Comparison of ENCODE assay signal across 10 mouse cellular contexts in the genomic region with DNA sequence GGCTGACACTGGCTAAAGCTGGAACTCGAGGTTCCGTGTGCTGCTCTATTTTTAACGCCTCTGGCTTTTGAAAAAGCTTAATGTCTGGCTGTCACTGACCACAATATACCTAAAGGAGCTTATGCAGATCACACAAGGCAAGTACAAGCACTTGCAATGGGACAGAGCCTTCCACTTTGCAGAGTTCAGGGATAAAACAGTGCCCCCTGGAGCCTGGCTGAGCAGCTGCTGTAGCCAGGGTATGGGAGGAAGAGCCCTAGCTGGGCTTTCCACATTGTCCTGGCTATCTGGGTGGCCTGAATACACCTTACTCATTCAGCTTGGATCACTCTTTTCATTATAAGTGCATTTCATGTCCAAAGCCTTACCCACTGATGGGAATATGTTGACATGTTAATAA. TPM values are rescaled to one million over a fixed set of nuclear protein-coding genes. Genes with fewer than 3 reads are reported as not detected.
DNase-seq lines count a peak whose midpoint lies in the region; ATAC-seq and TF ChIP-seq lines count a peak whose summit lies in the region.
"Had no signal": no experiment of that assay in that cellular context is flagged by ENCODE, and none has a peak within 500 bp of the region (broad histone marks: within the 10 kb centered on the region; RNA-seq: fewer than 3 reads in every experiment).

No protein-coding gene starts in this region.

- H3K4me3 ChIP-seq in gastrocnemius, adult 2 months: no peak overlapping the region
- H3K4me3 ChIP-seq in testis, adult 2 months (ENCODE audit: control insufficient read depth, low read depth, low read length): no peak overlapping the region
- no peak overlapping the region for H3K4me3 ChIP-seq in forebrain, embryonic 11.5 days (ENCODE audit: low read depth, low read length)
- H3K4me3 ChIP-seq: erythroblast, embryonic 14.5 days; myocyte had no signal

- no peaks in the 10 kb centered on the region for H3K27me3 ChIP-seq in testis, adult 2 months (ENCODE audit: control insufficient read depth, insufficient read depth, low read length)
- no peaks in the 10 kb centered on the region for H3K27me3 ChIP-seq in splenic B cell, adult 2 months (ENCODE audit: control insufficient read depth, insufficient read depth, low read length, poor library complexity, severe bottlenecking)
- H3K27me3 ChIP-seq in forebrain, embryonic 11.5 days (ENCODE audit: control insufficient read depth, insufficient read depth, low read length): no peaks in the 10 kb centered on the region

- no peaks in the 10 kb centered on the region for H3K4me1 ChIP-seq in testis, adult 2 months (ENCODE audit: control insufficient read depth, insufficient read depth, low read length)
- H3K4me1 ChIP-seq in forebrain, embryonic 11.5 days (replicated peaks; ENCODE audit: control insufficient read depth, insufficient read depth, low read length): no peaks in the 10 kb centered on the region

- no peak overlapping the region for H3K9ac ChIP-seq in forebrain, embryonic 11.5 days (ENCODE audit: low read length)

- H3K27ac ChIP-seq in gastrocnemius, adult 2 months: no peak overlapping the region
- no peak overlapping the region for H3K27ac ChIP-seq in testis, adult 2 months (ENCODE audit: control insufficient read depth, insufficient read depth, low read depth, low read length)
- no peak overlapping the region for H3K27ac ChIP-seq in forebrain, embryonic 11.5 days (ENCODE audit: low read depth, low read length)

- 90% methylated on average over 3 of the region's 3 CpGs for WGBS in forebrain, embryonic 11.5 days

- H3K9me3 ChIP-seq in forebrain, embryonic 11.5 days (ENCODE audit: control insufficient read depth, low read length): no peaks in the 10 kb centered on the region

- ATAC-seq in granulocyte monocyte progenitor cell, adult 5-6 weeks (replicated peaks; ENCODE audit: poor library complexity, severe bottlenecking): peak; percentile 58; the same call in 1 of the 2 replicates
- no peak for ATAC-seq in forebrain, embryonic 11.5 days (replicated peaks; ENCODE audit: low FRiP score)

- peaks cover 1% of the 10 kb centered on the region; the same call in 1 of the 2 replicates for H3K36me3 ChIP-seq in testis, adult 2 months (ENCODE audit: control insufficient read depth, insufficient read depth, low read length)
- H3K36me3 ChIP-seq in splenic B cell, adult 2 months (ENCODE audit: control insufficient read depth, insufficient read depth, low read length, poor library complexity, severe bottlenecking): peaks cover 2% of the 10 kb centered on the region
- H3K36me3 ChIP-seq in forebrain, embryonic 11.5 days (ENCODE audit: control insufficient read depth, insufficient read depth, low read length): no peaks in the 10 kb centered on the region; the same call in 1 of the 2 replicates

- no peak for DNase-seq in gastrocnemius, adult 2 months
- DNase-seq in gastrocnemius, postnatal 4 days (ENCODE audit: low spot score in 2 of 2): no peak
- DNase-seq in testis, postnatal 14 days (ENCODE audit: low spot score): no peak
- peak; percentile 7 for DNase-seq in splenic B cell, adult 2 months (ENCODE audit: low read depth, low spot score)
- DNase-seq in right cerebral cortex, postnatal 36 days (ENCODE audit: low spot score in 2 of 2): no peak
- no peak for DNase-seq in forebrain, embryonic 11.5 days (ENCODE audit: low spot score)

- no peak for TF ChIP-seq POLR2A in testis, adult 2 months (IDR thresholded peaks at IDR 0.05; ENCODE audit: control insufficient read depth, low read depth, low read length)

- TF ChIP-seq CTCF in gastrocnemius, adult 2 months (IDR thresholded peaks at IDR 0.05): peak; percentile 47
- peak; percentile 35; the same call in 1 of the 2 replicates for TF ChIP-seq CTCF in testis, adult 2 months (IDR thresholded peaks at IDR 0.05; ENCODE audit: control insufficient read depth, insufficient read depth, insufficient replicate concordance, low read depth, low read length)

- no peak overlapping the region for H3K4me2 ChIP-seq in forebrain, embryonic 11.5 days (ENCODE audit: low read depth, low read length, severe bottlenecking)

- intact Hi-C loops in gastrocnemius, adult 2 months (cut with DNase I): no loop called here

RNA-seq across cellular contexts. Expression of gene Urb1, which starts 8.3 kb away (rescaled TPM):
- 1 to 10 TPM; 4.7 to 5.0 TPM for total RNA-seq in gastrocnemius, adult 2 months (2021)
- 1 to 10 TPM; 7.8 to 8.1 TPM for total RNA-seq in gastrocnemius, postnatal 4 days (2021)
- polyA plus RNA-seq in testis, adult 2 months (2012; rRNA removed): 20.0 and 21.1 TPM in 2 replicates
- total RNA-seq in granulocyte monocyte progenitor cell, adult 5-6 weeks (2014; fragmentation: Nextera tagmentation): 22.6 and 23.4 TPM in 2 replicates
- 12.1 and 15.2 TPM in 2 replicates for total RNA-seq in granulocyte monocyte progenitor cell, adult 5-6 weeks (2017)
- 14.3 and 15.6 TPM in 2 replicates for polyA plus RNA-seq in forebrain, embryonic 11.5 days (2014; fragmentation: Nextera tagmentation; extraction: Ambion mirVana)

RNA-seq across cellular contexts. Expression of gene Eva1c, which starts 24.6 kb away (rescaled TPM):
- total RNA-seq in gastrocnemius, adult 2 months (2021): under 1 TPM; 0.10 to 0.56 TPM
- 1 to 10 TPM in 1 of 2 experiments, under 1 TPM in 1; 0.39 to 1.3 TPM for total RNA-seq in gastrocnemius, postnatal 4 days (2021)
- polyA plus RNA-seq in testis, adult 2 months (2012; rRNA removed): 40.0 and 43.5 TPM in 2 replicates
- not detected in 2 replicates for total RNA-seq in granulocyte monocyte progenitor cell, adult 5-6 weeks (2014; fragmentation: Nextera tagmentation)
- not detected in 2 replicates for total RNA-seq in granulocyte monocyte progenitor cell, adult 5-6 weeks (2017)
- polyA plus RNA-seq in forebrain, embryonic 11.5 days (2014; fragmentation: Nextera tagmentation; extraction: Ambion mirVana): 1.6 and 1.9 TPM in 2 replicates
